Mouse (Mus musculus): ENCODE measurements around the gene Ptpn1. TPM values are rescaled to one million over a fixed set of nuclear protein-coding genes. Genes with fewer than 3 reads are reported as not detected.

The Ptpn1 gene
- total and polyA plus RNA-seq, 2 experiments, result 6.5 to 20.2 TPM

DNA sequence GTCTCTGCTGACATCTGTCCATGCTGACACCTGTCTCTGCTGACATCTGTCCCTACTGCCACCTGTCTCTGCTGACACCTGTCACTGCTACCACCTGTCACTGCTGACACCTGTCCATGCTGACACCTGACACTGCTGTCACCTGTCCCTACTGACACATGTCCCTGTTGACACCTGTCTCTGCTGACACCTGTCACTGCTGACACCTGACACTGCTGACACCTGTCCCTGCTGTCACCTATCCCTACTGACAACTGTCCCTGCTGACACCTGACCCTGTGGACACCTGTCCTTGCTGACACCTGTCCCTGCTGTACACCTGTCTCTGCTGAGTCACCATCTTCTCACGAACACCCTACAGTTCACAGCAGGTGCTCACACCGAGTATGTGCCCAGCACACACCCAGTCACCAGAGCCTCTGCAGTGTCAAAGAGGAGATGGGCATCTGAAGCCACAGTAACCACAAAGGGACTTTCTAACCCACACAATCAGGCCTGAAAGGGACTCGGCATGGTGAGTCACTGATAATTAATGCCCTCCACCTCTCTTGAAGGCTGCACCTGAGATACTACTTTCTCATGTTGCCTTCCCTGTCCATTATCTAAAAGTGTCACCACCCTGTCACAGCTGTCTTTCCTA is 92.0 kb downstream of the Ptpn1 start:
- Histone ChIP-seq H3K4me3 (ENCODE audit: insufficient read depth, low read depth, low read length) (no peak overlapping the region), H3K4me1 (ENCODE audit: control insufficient read depth, insufficient read depth, low read length) (no peaks in the 10 kb centered on the region), H3K36me3 (ENCODE audit: control insufficient read depth, insufficient read depth, low read length) (no peaks in the 10 kb centered on the region), H3K27me3 (ENCODE audit: control insufficient read depth, insufficient read depth, low read length) (no peaks in the 10 kb centered on the region), H3K9ac (ENCODE audit: low read depth, low read length) (no peak overlapping the region), H3K27ac (replicated peaks; ENCODE audit: insufficient read depth, low read depth, low read length) (no peak overlapping the region), H3K79me2 (ENCODE audit: control insufficient read depth, insufficient read depth, low read length) (no peaks in the 10 kb centered on the region)
- no peak for DNase-seq (ENCODE audit: extremely low read depth, low read depth, low spot score)
- no peak for TF ChIP-seq CTCF (IDR thresholded peaks at IDR 0.05; ENCODE audit: low read depth, low read length)
- no peak for TF ChIP-seq POLR2A (IDR thresholded peaks at IDR 0.05; ENCODE audit: extremely low read depth, insufficient read depth, low read length)
- WGBS, result 86% methylated on average over 3 of the region's 3 CpGs

DNA sequence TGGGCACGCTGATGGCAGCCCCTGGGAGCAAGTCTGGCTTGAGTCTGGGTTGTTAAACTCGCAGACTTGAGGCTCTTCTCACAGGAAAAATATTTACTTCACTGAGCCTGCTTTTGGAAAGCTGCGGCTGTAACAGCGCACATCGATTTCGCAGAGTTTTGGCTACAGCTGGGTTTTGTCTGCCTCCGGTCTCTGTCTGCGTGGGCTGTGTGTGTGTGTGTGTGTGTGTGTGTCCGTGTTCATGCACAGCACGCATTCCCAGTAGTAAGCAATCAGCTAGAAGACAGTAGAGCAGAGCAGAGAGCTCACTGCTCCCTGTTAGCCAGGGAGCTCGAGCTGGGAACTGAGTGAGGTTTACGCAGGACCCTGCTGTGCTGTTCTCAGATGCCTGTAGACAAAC is 93.3 kb downstream of the Ptpn1 start:
- Histone ChIP-seq H3K4me1 (ENCODE audit: control insufficient read depth, insufficient read depth, low read length) (no peaks in the 10 kb centered on the region), H3K36me3 (ENCODE audit: control insufficient read depth, insufficient read depth, low read length) (no peaks in the 10 kb centered on the region), H3K27me3 (ENCODE audit: control insufficient read depth, insufficient read depth, low read length) (no peaks in the 10 kb centered on the region), H3K79me2 (ENCODE audit: control insufficient read depth, insufficient read depth, low read length) (no peaks in the 10 kb centered on the region), H3K27ac (replicated peaks; ENCODE audit: insufficient read depth, low read depth, low read length) (no peak overlapping the region), H3K9ac (ENCODE audit: low read depth, low read length) (no peak overlapping the region), H3K4me3 (ENCODE audit: insufficient read depth, low read depth, low read length) (no peak overlapping the region)
- WGBS, result 72% methylated on average over 12 of the region's 12 CpGs
- TF ChIP-seq CTCF (IDR thresholded peaks at IDR 0.05; ENCODE audit: low read depth, low read length), result no peak
- no peak for TF ChIP-seq POLR2A (IDR thresholded peaks at IDR 0.05; ENCODE audit: extremely low read depth, insufficient read depth, low read length)
- no peak for DNase-seq (ENCODE audit: extremely low read depth, low read depth, low spot score)

DNA sequence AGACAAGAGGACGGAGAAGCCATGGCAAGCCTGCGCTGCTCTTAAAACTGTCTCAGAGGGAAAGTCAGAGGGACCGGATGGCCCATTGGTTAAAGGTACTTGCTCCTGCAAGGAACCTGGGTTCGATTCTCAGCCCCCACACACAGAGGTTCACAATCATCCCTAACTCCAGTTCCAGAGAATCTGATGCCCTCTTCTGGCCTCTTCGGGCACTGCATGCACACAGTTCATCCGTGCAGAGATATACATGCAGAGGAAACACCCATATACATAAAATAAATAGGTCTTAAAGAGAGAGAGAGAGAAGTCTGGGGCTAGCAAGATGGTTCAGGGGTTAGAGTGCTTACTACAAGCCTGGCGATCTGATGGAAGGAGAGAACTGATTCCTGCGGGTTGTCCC is 94.0 kb downstream of the Ptpn1 start:
- Histone ChIP-seq H3K4me3 (ENCODE audit: insufficient read depth, low read depth, low read length) (no peak overlapping the region), H3K4me1 (ENCODE audit: control insufficient read depth, insufficient read depth, low read length) (no peaks in the 10 kb centered on the region), H3K9ac (ENCODE audit: low read depth, low read length) (no peak overlapping the region), H3K36me3 (ENCODE audit: control insufficient read depth, insufficient read depth, low read length) (no peaks in the 10 kb centered on the region), H3K27ac (replicated peaks; ENCODE audit: insufficient read depth, low read depth, low read length) (no peak overlapping the region), H3K27me3 (ENCODE audit: control insufficient read depth, insufficient read depth, low read length) (no peaks in the 10 kb centered on the region), H3K79me2 (ENCODE audit: control insufficient read depth, insufficient read depth, low read length) (no peaks in the 10 kb centered on the region)
- 95% methylated on average over 8 of the region's 8 CpGs for WGBS
- TF ChIP-seq CTCF (IDR thresholded peaks at IDR 0.05; ENCODE audit: low read depth, low read length), result no peak; the same call in 1 of the 2 replicates
- no peak for TF ChIP-seq POLR2A (IDR thresholded peaks at IDR 0.05; ENCODE audit: extremely low read depth, insufficient read depth, low read length)
- DNase-seq (ENCODE audit: extremely low read depth, low read depth, low spot score), result no peak

GRCm38 (mm10) chr2:168026467-168026866 is 94.6 kb downstream of the Ptpn1 start:
- no peaks in the 10 kb centered on the region for H3K79me2 ChIP-seq (ENCODE audit: control insufficient read depth, insufficient read depth, low read length)
- TF ChIP-seq POLR2A (IDR thresholded peaks at IDR 0.05; ENCODE audit: extremely low read depth, insufficient read depth, low read length) (no peak), CTCF (IDR thresholded peaks at IDR 0.05; ENCODE audit: low read depth, low read length) (no peak)
- no peak overlapping the region for H3K27ac ChIP-seq (replicated peaks; ENCODE audit: insufficient read depth, low read depth, low read length)
- H3K36me3 ChIP-seq (ENCODE audit: control insufficient read depth, insufficient read depth, low read length), result no peaks in the 10 kb centered on the region
- no peak overlapping the region for H3K4me3 ChIP-seq (ENCODE audit: insufficient read depth, low read depth, low read length)
- DNase-seq (ENCODE audit: extremely low read depth, low read depth, low spot score), result no peak
- H3K4me1 ChIP-seq (ENCODE audit: control insufficient read depth, insufficient read depth, low read length), result no peaks in the 10 kb centered on the region
- H3K9ac ChIP-seq (ENCODE audit: low read depth, low read length), result no peak overlapping the region
- H3K27me3 ChIP-seq (ENCODE audit: control insufficient read depth, insufficient read depth, low read length), result no peaks in the 10 kb centered on the region
- WGBS, result 51% methylated on average over 3 of the region's 3 CpGs

DNA sequence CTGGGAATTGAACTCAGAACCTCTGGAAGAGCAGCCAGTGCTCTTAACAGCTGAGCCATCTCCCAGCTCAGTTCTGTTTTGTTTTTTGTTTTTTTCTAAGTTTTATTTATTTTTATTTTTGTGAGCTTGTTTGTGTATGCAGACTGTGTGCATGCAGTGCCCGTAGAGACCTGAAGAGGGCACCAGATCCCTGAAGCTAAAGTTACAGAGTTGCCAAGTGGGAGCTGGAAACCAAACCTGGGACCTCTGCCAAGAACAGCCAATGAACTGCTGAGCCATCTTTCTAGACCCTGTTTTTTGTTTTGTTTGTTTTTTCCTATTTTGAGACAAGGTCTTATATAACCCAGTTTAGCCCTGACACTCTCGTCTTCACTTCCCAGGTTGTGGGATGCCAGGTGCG is 96.5 kb downstream of the Ptpn1 start:
- Histone ChIP-seq H3K4me1 (ENCODE audit: control insufficient read depth, insufficient read depth, low read length) (no peaks in the 10 kb centered on the region), H3K36me3 (ENCODE audit: control insufficient read depth, insufficient read depth, low read length) (no peaks in the 10 kb centered on the region), H3K79me2 (ENCODE audit: control insufficient read depth, insufficient read depth, low read length) (no peaks in the 10 kb centered on the region), H3K27me3 (ENCODE audit: control insufficient read depth, insufficient read depth, low read length) (no peaks in the 10 kb centered on the region), H3K27ac (replicated peaks; ENCODE audit: insufficient read depth, low read depth, low read length) (no peak overlapping the region), H3K4me3 (ENCODE audit: insufficient read depth, low read depth, low read length) (no peak overlapping the region), H3K9ac (ENCODE audit: low read depth, low read length) (no peak overlapping the region)
- DNase-seq (ENCODE audit: extremely low read depth, low read depth, low spot score), result no peak
- no peak for TF ChIP-seq CTCF (IDR thresholded peaks at IDR 0.05; ENCODE audit: low read depth, low read length)
- TF ChIP-seq POLR2A (IDR thresholded peaks at IDR 0.05; ENCODE audit: extremely low read depth, insufficient read depth, low read length), result no peak
- WGBS, result over 99% methylated on average over 3 of the region's 3 CpGs

Other genes starting within 250 kb of the Ptpn1 start
- 125 and 147 TPM in 2 replicates for gene Cebpb, start 243.1 kb upstream of the Ptpn1 start, total RNA-seq (2014; rRNA removed)
- 200 and 210 TPM in 2 replicates for gene Cebpb, start 243.1 kb upstream of the Ptpn1 start, polyA plus RNA-seq (2012; rRNA removed)
- 4.8 and 5.8 TPM in 2 replicates for gene Tmem189, start 242.2 kb upstream of the Ptpn1 start, total RNA-seq (2014; rRNA removed)
- gene Tmem189, start 242.2 kb upstream of the Ptpn1 start, polyA plus RNA-seq (2012; rRNA removed), result 19.6 and 24.8 TPM in 2 replicates
- 0.92 and 0.94 TPM in 2 replicates for gene Ripor3, start 78.6 kb downstream of the Ptpn1 start, total RNA-seq (2014; rRNA removed)
- gene Ripor3, start 78.6 kb downstream of the Ptpn1 start, polyA plus RNA-seq (2012; rRNA removed), result 1.4 and 1.9 TPM in 2 replicates
- gene Pard6b, start 148.9 kb downstream of the Ptpn1 start, total RNA-seq (2014; rRNA removed), result 1.7 and 3.4 TPM in 2 replicates
- 5.3 and 5.9 TPM in 2 replicates for gene Pard6b, start 148.9 kb downstream of the Ptpn1 start, polyA plus RNA-seq (2012; rRNA removed)

Data from liver, adult 2 months (tissue).